Mouse (Mus musculus) cerebellum, postnatal 36 days (tissue): ENCODE data around the gene Prcd.
"Not testable (repeated sequence)": the region's sequence is repeated elsewhere in the genome, so short reads cannot be mapped to it uniquely, and the experiment has no call there.

Experiments
- DNase-seq, 2 experiments: peaks; one replicate each; pipeline ENCODE4 v3.0.0; 2021 to 2022; ENCODE audit warnings: mixed read lengths in 2 of 2

Prcd gene

GRCm38 (mm10) chr11:116669787-116670365, 16.5 kb downstream of the Prcd start:
- no peak for DNase-seq

GRCm38 (mm10) chr11:116670386-116670785, 17.1 kb downstream of the Prcd start:
- no peak for DNase-seq

GRCm38 (mm10) chr11:116671112-116671844, 17.9 kb downstream of the Prcd start:
- DNase-seq: peak; percentile 97 to 99

- no peak for DNase-seq
These were observed 18.6 kb downstream of the Prcd start for GRCm38 (mm10) chr11:116671845-116672434.

GRCm38 (mm10) chr11:116672595-116672994, 19.3 kb downstream of the Prcd start:
- DNase-seq: no peak

DNA sequence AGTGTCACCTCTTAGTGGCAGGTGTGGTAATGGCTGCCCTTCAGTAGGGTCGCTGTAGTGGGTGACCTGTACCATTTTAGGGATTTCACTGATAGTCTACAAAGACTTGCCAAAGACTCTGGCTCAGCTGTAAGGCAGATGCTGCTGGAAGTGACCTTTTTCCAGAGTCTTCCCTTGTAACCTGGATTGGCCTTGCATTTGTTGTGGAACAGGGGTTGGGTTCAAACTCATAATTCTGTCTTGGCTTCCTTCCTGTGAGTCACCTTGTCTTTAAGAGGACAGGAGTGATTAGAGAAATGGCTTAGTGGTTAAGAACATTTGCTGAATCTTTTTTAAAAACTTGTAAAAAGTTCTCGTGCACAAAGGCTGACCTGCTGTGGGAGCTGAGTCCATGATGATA, 20.1 kb downstream of the Prcd start:
- DNase-seq: no peak

DNA sequence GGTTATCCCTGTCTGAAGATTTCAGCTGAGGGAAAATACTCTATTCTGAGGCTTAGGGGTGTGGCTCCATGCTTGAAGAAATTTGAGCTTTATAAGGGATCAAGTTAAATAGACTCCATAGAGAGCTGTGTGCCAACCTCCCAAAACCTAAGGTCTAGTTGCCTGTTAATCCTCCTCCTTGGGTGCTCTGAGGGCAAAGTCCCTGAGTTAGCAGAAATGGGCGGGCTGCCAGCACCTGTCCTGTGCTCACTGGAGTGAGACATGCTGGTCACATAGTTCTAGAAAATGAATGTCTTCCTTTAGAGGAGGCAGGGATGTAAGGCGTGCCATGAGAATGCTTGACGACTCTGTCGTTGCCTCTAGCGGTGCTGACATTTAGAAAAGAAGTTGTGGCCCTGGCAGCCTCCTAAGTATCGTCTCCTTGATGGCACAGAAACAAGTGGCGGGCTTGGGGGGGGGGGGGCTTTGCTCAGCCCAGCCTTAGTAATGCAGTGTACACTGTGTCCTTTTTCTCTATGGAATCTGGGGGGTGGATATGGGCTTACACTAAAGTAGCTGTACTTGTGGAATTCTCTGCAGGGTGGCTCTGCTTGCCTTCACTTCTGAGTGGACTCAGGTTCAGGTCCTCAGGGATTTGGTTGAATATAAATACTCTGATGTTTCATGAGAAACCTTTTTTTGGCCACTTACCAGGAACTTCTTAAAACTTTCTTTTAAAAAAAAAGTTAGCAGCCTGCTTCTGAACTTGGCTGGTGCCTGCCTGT, 21.5 kb downstream of the Prcd start:
- no peak for DNase-seq

- not testable (repeated sequence) for DNase-seq
These were observed 22.1 kb downstream of the Prcd start for GRCm38 (mm10) chr11:116675429-116675828.

DNA sequence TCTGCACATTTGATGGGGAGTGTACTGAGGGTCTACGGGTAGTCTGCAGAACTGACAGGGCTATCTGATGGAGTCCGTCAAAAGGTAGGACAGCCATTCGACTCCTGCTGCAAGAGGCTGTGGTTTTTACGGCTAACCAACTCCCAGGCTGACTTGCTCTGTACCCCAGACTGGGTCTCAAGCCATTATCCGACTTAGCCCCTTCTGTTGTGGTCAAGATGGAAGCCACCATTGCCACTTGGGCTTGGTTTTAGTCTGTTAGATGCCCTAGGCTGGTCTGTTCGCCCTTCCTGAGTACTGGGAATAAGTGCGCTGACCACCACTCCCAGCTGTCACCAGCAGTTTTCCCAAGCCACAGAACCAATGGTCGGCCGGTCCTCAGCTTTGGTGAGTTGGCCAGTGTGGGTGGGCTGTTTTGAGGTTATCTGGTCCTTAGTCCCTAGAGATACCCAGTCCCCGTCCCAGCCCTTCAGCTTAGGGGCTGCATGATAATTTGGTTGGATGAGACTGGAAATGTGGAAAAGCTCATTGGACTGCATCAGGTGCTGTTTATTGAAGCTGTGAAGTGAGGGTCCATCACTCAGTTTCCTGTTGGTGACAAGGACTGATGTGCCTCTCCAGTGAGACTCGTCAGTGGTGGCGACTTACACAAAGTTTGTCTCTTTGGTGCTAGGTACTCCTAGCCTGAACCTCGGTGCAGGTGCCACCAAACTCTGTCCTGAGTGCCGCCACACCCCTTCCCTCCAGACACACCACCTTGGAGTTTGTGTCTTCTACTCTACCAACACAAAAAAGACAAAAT, 23.0 kb downstream of the Prcd start:
- no peak for DNase-seq

DNA sequence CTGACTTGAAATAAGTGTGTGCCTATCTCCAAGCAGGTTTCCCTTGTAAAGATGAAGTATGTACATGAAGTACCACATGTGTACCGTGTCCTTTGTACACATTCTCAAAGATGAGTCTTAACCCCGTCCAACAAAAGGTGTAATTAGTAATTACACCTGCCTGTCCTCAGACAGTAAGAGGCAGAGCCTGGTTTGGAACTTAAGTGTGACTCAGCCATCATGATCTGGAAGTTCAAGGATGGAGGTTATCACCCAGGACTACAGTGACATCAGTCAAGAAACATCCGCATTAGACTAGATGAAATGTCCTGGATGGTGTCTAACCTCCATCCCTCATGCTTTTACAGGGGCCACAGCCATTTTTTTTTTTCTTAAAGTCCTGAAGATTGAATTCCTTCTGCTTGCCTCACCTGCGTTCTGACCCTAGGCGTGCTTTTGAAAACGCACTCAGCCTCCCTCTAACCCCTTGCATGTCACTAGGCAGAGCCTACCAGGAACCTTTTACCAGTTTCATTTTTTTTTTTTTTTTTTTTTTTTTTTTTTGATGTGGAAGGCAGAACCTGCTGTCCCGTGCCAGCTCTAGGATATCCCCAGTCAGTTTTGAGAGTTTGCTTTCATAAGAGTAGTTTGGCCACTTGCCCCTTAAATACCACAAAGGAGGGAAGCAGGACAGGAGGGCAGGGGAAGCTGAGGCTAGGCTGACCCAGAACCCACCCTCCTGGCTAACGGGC, 24.5 kb downstream of the Prcd start:
- DNase-seq: no peak

GRCm38 (mm10) chr11:116679148-116679547, 25.8 kb downstream of the Prcd start:
- no peak for DNase-seq

DNA sequence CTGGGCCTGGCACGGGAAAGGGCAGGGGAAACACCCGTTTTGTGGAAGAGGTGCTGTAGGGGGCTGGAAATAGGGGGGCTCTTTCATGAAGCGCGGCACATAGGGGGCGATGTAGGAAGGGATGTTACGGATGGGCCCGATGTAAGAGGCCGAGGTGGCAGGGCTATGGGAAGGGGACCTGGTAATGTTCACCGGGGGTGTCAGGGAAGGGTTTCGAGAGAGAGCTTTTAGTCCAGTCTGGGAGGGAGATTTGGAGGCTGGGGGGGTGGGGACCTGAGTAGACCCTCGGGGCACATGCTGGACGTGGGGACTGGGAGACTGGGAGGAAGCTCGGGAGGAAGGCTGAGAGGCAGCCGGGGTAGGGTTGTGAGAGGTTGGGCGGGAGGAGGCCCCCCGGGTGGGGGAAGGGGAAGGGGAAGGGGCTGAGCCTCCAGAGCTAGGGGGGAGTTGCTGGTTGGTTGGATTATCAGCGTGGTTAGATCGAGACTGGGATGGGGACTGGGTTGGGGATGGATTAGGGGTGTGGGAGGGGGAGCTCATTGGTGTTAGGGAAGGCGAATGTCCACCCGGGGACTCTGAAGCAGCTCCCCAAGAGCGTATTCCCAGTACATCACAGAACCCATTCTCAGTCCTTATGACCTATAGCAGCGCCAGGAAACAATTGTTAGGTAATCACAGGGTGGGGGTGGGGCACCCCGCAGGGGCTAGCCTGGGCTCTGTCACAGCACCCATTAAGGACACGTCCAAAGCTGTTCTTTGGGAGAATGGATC, 27.2 kb downstream of the Prcd start:
- DNase-seq: no peak

GRCm38 (mm10) chr11:116681147-116681546, 27.8 kb downstream of the Prcd start:
- no peak for DNase-seq

GRCm38 (mm10) chr11:116682501-116683144, 29.3 kb downstream of the Prcd start:
- DNase-seq: no peak

DNA sequence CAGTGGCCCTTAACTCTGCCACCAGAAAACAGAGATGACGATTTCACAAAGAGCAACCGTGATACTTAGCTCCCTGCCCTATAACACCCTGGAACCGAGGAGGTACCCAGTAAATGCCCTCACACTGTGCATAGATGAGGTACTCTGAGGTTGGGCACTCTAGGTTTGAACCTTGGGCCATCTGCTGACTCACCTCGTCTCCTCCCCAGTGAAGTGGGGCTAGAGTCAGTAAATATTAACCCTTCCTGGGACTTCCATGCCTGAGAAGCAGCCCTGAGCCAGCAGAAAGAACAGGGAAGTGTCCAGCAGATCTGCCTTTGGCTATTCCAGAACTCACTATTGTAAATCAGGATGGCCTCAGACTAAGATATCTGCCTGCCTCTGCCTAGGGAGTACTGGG, 30.4 kb downstream of the Prcd start:
- DNase-seq: no peak

DNA sequence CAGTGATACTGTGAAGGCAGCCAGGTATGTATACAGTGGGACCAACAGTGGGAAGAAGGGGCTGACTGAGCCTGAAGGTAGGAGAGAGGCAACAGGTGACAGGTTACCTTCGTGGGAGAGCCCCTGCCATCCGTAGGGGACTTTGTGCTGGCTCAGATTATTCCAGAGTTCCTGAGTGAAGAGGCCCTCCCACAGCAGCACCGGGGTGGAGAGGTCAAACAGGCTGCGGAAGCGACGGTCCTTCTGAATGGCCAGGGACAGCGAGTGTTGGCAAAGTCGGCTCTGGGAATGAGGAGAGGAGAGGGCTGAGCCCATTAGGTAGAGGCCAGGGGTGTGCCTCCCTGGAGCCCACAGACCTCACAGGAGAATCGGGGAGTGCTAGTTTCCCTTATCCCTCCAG, 32.4 kb downstream of the Prcd start:
- DNase-seq: no peak

DNA sequence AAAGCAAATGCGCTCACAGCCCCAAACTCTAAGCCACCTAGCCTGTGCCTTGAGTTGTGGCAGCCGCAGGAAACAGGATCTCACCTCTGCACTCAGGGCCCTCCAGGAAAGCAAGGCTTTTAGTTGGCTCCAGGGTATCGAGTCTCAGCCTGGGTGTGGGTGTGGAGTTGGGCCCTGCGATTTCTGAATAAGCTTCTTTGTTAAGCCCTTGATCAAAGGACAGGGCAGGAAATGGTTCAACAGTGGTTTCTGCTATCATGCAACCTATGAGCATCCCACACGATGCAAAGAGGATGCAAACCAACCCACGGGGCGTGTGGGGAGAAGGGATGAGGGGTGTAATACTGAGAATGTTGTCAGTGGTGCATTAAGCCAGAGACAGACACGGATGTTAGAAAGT, 34.6 kb downstream of the Prcd start:
- no peak for DNase-seq

DNA sequence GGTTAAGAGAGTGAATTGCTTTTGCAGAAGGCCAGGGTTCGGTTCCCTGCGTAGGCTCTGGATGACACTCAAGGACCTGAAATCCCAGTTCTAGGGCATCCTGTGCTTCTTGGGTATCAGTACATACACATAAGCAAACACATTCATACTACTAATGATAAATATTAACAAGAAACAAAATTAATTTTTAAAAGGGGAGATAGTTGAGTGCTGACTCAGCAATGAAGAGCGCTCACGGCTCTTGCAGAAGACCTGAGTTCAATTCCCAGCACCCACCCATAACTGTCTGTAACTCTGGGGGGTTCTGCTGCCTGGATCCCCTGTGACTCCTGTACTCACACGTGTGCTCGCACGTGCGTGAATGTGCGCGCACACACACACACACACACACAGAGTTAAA, 36.3 kb downstream of the Prcd start:
- no peak for DNase-seq

- no peak for DNase-seq
These were observed 37.6 kb downstream of the Prcd start for GRCm38 (mm10) chr11:116690701-116691575.

GRCm38 (mm10) chr11:116693899-116694249, 40.5 kb downstream of the Prcd start:
- no peak for DNase-seq
